8 mouse cellular contexts compared by ENCODE assay signal in genomic region chr7:100862353-100862752, GRCm38 (mm10). TPM values are rescaled to one million over a fixed set of nuclear protein-coding genes. Genes with fewer than 3 reads are reported as not detected.
DNase-seq lines count a peak whose midpoint lies in the region; ATAC-seq lines count a peak whose summit lies in the region.

No protein-coding gene starts in this region.

- peak overlapping the region; percentile 93 for H3K4me2 ChIP-seq in kidney, embryonic 14.5 days (replicated peaks; ENCODE audit: low read depth, low read length)
- peak overlapping the region; percentile 97 for H3K4me2 ChIP-seq in hindbrain, embryonic 15.5 days
- peak overlapping the region; percentile 91 for H3K4me2 ChIP-seq in midbrain, embryonic 16.5 days (ENCODE audit: low read length)

- no peaks in the 10 kb centered on the region for H3K27me3 ChIP-seq in kidney, embryonic 14.5 days (ENCODE audit: control insufficient read depth, insufficient read depth, low read length)
- no peaks in the 10 kb centered on the region for H3K27me3 ChIP-seq in hindbrain, embryonic 15.5 days
- H3K27me3 ChIP-seq in midbrain, embryonic 16.5 days (ENCODE audit: control insufficient read depth, insufficient read depth, low read depth, low read length): no peaks in the 10 kb centered on the region

- peak overlapping the region; percentile 79 for H3K9ac ChIP-seq in kidney, embryonic 14.5 days (ENCODE audit: low read depth, low read length)
- peak overlapping the region; percentile 82 for H3K9ac ChIP-seq in hindbrain, embryonic 15.5 days
- peak overlapping the region; percentile 70 for H3K9ac ChIP-seq in midbrain, embryonic 16.5 days (ENCODE audit: low read depth, low read length)

- H3K27ac ChIP-seq in kidney, embryonic 14.5 days (ENCODE audit: low read depth, low read length): no peak overlapping the region; the same call in 1 of the 2 replicates
- no peak overlapping the region for H3K27ac ChIP-seq in brown adipose tissue, adult 24 weeks (replicated peaks; ENCODE audit: low read depth, low read length)
- no peak overlapping the region for H3K27ac ChIP-seq in hindbrain, embryonic 15.5 days (replicated peaks)
- H3K27ac ChIP-seq in midbrain, embryonic 16.5 days (ENCODE audit: low read length): no peak overlapping the region

- ATAC-seq in kidney, embryonic 14.5 days (ENCODE audit: low FRiP score, low TSS enrichment): no peak
- ATAC-seq in hindbrain, embryonic 15.5 days (ENCODE audit: low FRiP score, low read depth): no peak
- no peak for ATAC-seq in midbrain, embryonic 16.5 days

- peak overlapping the region; percentile 80 for H3K4me3 ChIP-seq in kidney, embryonic 14.5 days (ENCODE audit: low read length)
- H3K4me3 ChIP-seq in brown adipose tissue, adult 24 weeks (ENCODE audit: insufficient read depth, low read depth, low read length): peak overlapping the region; percentile 65
- peak overlapping the region; percentile 88 for H3K4me3 ChIP-seq in hindbrain, embryonic 15.5 days
- H3K4me3 ChIP-seq in midbrain, embryonic 16.5 days (ENCODE audit: low read depth, low read length): peak overlapping the region; percentile 62

- 10% methylated on average over 4 of the region's 4 CpGs for WGBS in kidney, embryonic 14.5 days
- 8% methylated on average over 4 of the region's 4 CpGs for WGBS in hindbrain, embryonic 15.5 days
- 4% methylated on average over 4 of the region's 4 CpGs for WGBS in midbrain, embryonic 16.5 days

- DNase-seq in kidney, postnatal 36 days: no peak
- no peak for DNase-seq in right cerebral cortex, postnatal 14 days
- no peak for DNase-seq in spleen, postnatal 4 days (ENCODE audit: low spot score in 2 of 2)
- DNase-seq in layer of hippocampus, adult 18-20 months (ENCODE audit: low spot score in 2 of 2): no peak

- H3K9me3 ChIP-seq in kidney, embryonic 14.5 days (ENCODE audit: control insufficient read depth, low read length): no peaks in the 10 kb centered on the region
- H3K9me3 ChIP-seq in hindbrain, embryonic 15.5 days: no peaks in the 10 kb centered on the region
- no peaks in the 10 kb centered on the region for H3K9me3 ChIP-seq in midbrain, embryonic 16.5 days (replicated peaks; ENCODE audit: control insufficient read depth, low read length, poor library complexity, severe bottlenecking)

- H3K4me1 ChIP-seq in kidney, embryonic 14.5 days (ENCODE audit: control insufficient read depth, insufficient read depth, low read length): 0 out of 2 replicates have a peak, but pooled peaks cover 7% of the 10 kb centered on the region
- no peaks in the 10 kb centered on the region for H3K4me1 ChIP-seq in brown adipose tissue, adult 24 weeks (ENCODE audit: control insufficient read depth, insufficient read depth, insufficient read length, low read length)
- H3K4me1 ChIP-seq in hindbrain, embryonic 15.5 days (replicated peaks): peaks cover 12% of the 10 kb centered on the region
- H3K4me1 ChIP-seq in midbrain, embryonic 16.5 days (ENCODE audit: control insufficient read depth, insufficient read depth, low read length): peaks cover 9% of the 10 kb centered on the region

- no peaks in the 10 kb centered on the region for H3K36me3 ChIP-seq in kidney, embryonic 14.5 days (ENCODE audit: control insufficient read depth, insufficient read depth, low read length)
- H3K36me3 ChIP-seq in hindbrain, embryonic 15.5 days: no peaks in the 10 kb centered on the region
- H3K36me3 ChIP-seq in midbrain, embryonic 16.5 days (ENCODE audit: control insufficient read depth, insufficient read depth, low read length): no peaks in the 10 kb centered on the region

RNA-seq across cellular contexts. Expression of gene Relt, which starts 0.9 kb away (rescaled TPM):
- 2.8 and 3.1 TPM in 2 replicates for polyA plus RNA-seq in kidney, embryonic 14.5 days (2014; fragmentation: Nextera tagmentation; extraction: Ambion mirVana)
- 0.36 and 0.54 TPM in 2 replicates for polyA plus RNA-seq in brown adipose tissue, adult 24 weeks (2012; ENCODE audit: insufficient read depth, insufficient read length, missing spikeins)
- 5.6 TPM in 2 replicates for polyA plus RNA-seq in hindbrain, embryonic 15.5 days (2015; fragmentation: Nextera tagmentation; extraction: Ambion mirVana)
- 5.0 and 5.4 TPM in 2 replicates for polyA plus RNA-seq in midbrain, embryonic 16.5 days (2015; fragmentation: Nextera tagmentation; extraction: Ambion mirVana)
- total RNA-seq in layer of hippocampus, adult 18-20 months (2021): 10 to 100 TPM; 11.5 to 13.7 TPM
